Mouse (Mus musculus) adrenal gland, postnatal 36 days (tissue): ENCODE results near the gene Mfrp. TPM values are rescaled to one million over a fixed set of nuclear protein-coding genes. Genes with fewer than 3 reads are reported as not detected.

Source experiments
- DNase-seq, 2 experiments: peaks; one replicate each; pipeline ENCODE4 v3.0.0; 2021; ENCODE audit warnings: mixed read lengths in 1 of 2
- total RNA-seq, 2 experiments: library from RNA; stranded (reverse); gene quantifications; 2 replicates each; pipeline ENCODE4 v1.2.3; 2021

Gene Mfrp
- total RNA-seq, 2 experiments from 2014 or later, result 0.10 TPM; not detected in 1

GRCm38 (mm10) chr9:44130581-44131275 lies 29.2 kb downstream of the Mfrp start:
- peak in 1 of 2 experiments; percentile 47 for DNase-seq

GRCm38 (mm10) chr9:44131276-44131590 lies 29.7 kb downstream of the Mfrp start:
- DNase-seq, result no peak

- DNase-seq, result no peak
Measured at GRCm38 (mm10) chr9:44132200-44132599, 30.7 kb downstream of the Mfrp start.

GRCm38 (mm10) chr9:44133287-44133686 lies 31.8 kb downstream of the Mfrp start:
- DNase-seq, result peak in 1 of 2 experiments; percentile 15

GRCm38 (mm10) chr9:44134101-44134850 lies 32.7 kb downstream of the Mfrp start, which contains the start of gene Mcam:
TSS of gene Mcam (plus strand) at chr9:44134469.
- DNase-seq, result peak; percentile 84 to 87

GRCm38 (mm10) chr9:44134851-44135730 lies 33.6 kb downstream of the Mfrp start:
- DNase-seq, result peak; percentile 53 to 74

- DNase-seq, result no peak
Measured at GRCm38 (mm10) chr9:44135731-44136411, 34.3 kb downstream of the Mfrp start.

GRCm38 (mm10) chr9:44137846-44138245 lies 36.3 kb downstream of the Mfrp start:
- DNase-seq, result no peak

GRCm38 (mm10) chr9:44141951-44142350 lies 40.4 kb downstream of the Mfrp start:
- DNase-seq, result no peak

GRCm38 (mm10) chr9:44143421-44143820 lies 41.9 kb downstream of the Mfrp start:
- DNase-seq, result no peak

GRCm38 (mm10) chr9:44144023-44144717 lies 42.6 kb downstream of the Mfrp start:
- peak in 1 of 2 experiments; percentile 48 for DNase-seq

GRCm38 (mm10) chr9:44144718-44145060 lies 43.2 kb downstream of the Mfrp start:
- no peak for DNase-seq

GRCm38 (mm10) chr9:44147290-44147689 lies 45.8 kb downstream of the Mfrp start:
- DNase-seq, result peak in 1 of 2 experiments; percentile 37

Other genes starting within 250 kb of the Mfrp start
- gene Thy1, start 58.3 kb upstream of the Mfrp start, total RNA-seq, result 10 to 100 TPM; 26.4 to 32.7 TPM
- gene Usp2, start 34.7 kb upstream of the Mfrp start, total RNA-seq, result 10 to 100 TPM; 47.3 to 75.2 TPM
- 10 to 100 TPM; 13.0 to 20.4 TPM for gene C1qtnf5, start 5.5 kb downstream of the Mfrp start, total RNA-seq
- gene Gm49380, start 11.8 kb downstream of the Mfrp start, total RNA-seq, result under 1 TPM; 0.70 to 0.76 TPM
- 10 to 100 TPM; 28.0 to 32.7 TPM for gene Rnf26, start 11.8 kb downstream of the Mfrp start, total RNA-seq
- gene Mcam, start 32.7 kb downstream of the Mfrp start, total RNA-seq, result 10 to 100 TPM; 30.7 to 73.7 TPM
- 10 to 100 TPM; 28.9 to 40.5 TPM for gene Cbl, start 132.3 kb downstream of the Mfrp start, total RNA-seq
- 1 to 10 TPM; 2.3 to 3.3 TPM for gene Ccdc153, start 138.9 kb downstream of the Mfrp start, total RNA-seq
- gene Pdzd3, start 149.7 kb downstream of the Mfrp start, total RNA-seq, result not detected
- gene Nlrx1, start 166.9 kb downstream of the Mfrp start, total RNA-seq, result 10 to 100 TPM; 14.9 to 32.2 TPM
- gene Abcg4, start 186.9 kb downstream of the Mfrp start, total RNA-seq, result 10 to 100 TPM; 28.2 to 32.6 TPM
- gene Hinfp, start 203.9 kb downstream of the Mfrp start, total RNA-seq, result 10 to 100 TPM; 18.9 to 24.4 TPM
- 10 to 100 TPM; 37.6 to 50.6 TPM for gene C2cd2l, start 218.6 kb downstream of the Mfrp start, total RNA-seq
- gene Dpagt1, start 224.3 kb downstream of the Mfrp start, total RNA-seq, result 10 to 100 TPM; 25.3 to 32.7 TPM
- gene H2afx, start 233.0 kb downstream of the Mfrp start, total RNA-seq, result 10 to 100 TPM; 41.3 to 47.7 TPM
- 10 to 100 TPM; 61.8 to 98.3 TPM for gene Hmbs, start 242.5 kb downstream of the Mfrp start, total RNA-seq